Mouse (Mus musculus): ENCODE results near the gene Tdp1. TPM values are rescaled to one million over a fixed set of nuclear protein-coding genes. Genes with fewer than 3 reads are reported as not detected.

Tdp1 gene
- polyA plus RNA-seq, 1 experiment from 2014 or later = 53.0 TPM

- H3K36me3 ChIP-seq (replicated peaks) = peaks cover 3% of the 10 kb centered on the region; the same call in 1 of the 2 replicates
- 85% methylated on average over 4 of the region's 4 CpGs for WGBS
Observed at GRCm38 (mm10) chr12:99938476-99938875, 54.2 kb downstream of the Tdp1 start.

GRCm38 (mm10) chr12:99939179-99939578, 54.9 kb downstream of the Tdp1 start:
- 84% methylated on average over 6 of the region's 6 CpGs for WGBS
- no peaks in the 10 kb centered on the region for H3K9me3 ChIP-seq
- H3K4me3 ChIP-seq = no peak overlapping the region
- ATAC-seq (replicated peaks) = no peak
- H3K9ac ChIP-seq = no peak overlapping the region
- no peaks in the 10 kb centered on the region for H3K27me3 ChIP-seq (replicated peaks)
- H3K4me1 ChIP-seq = no peaks in the 10 kb centered on the region
- H3K36me3 ChIP-seq (replicated peaks) = peaks cover 7% of the 10 kb centered on the region; the same call in 1 of the 2 replicates
- no peak overlapping the region for H3K27ac ChIP-seq
- no peak overlapping the region for H3K4me2 ChIP-seq

More at GRCm38 (mm10) chr12:99938476-99938875, 54.2 kb downstream of the Tdp1 start:
- no peak overlapping the region for H3K4me3 ChIP-seq
- H3K4me1 ChIP-seq = no peaks in the 10 kb centered on the region
- H3K27me3 ChIP-seq (replicated peaks) = no peaks in the 10 kb centered on the region
- ATAC-seq (replicated peaks) = no peak
- no peak overlapping the region for H3K9ac ChIP-seq
- no peak overlapping the region for H3K27ac ChIP-seq
- no peaks in the 10 kb centered on the region for H3K9me3 ChIP-seq
- no peak overlapping the region for H3K4me2 ChIP-seq

- Histone ChIP-seq H3K27me3 (replicated peaks) (no peaks in the 10 kb centered on the region), H3K36me3 (replicated peaks) (peaks cover 10% of the 10 kb centered on the region; the same call in 1 of the 2 replicates)
Observed at GRCm38 (mm10) chr12:99940704-99941103, 56.4 kb downstream of the Tdp1 start.

DNA sequence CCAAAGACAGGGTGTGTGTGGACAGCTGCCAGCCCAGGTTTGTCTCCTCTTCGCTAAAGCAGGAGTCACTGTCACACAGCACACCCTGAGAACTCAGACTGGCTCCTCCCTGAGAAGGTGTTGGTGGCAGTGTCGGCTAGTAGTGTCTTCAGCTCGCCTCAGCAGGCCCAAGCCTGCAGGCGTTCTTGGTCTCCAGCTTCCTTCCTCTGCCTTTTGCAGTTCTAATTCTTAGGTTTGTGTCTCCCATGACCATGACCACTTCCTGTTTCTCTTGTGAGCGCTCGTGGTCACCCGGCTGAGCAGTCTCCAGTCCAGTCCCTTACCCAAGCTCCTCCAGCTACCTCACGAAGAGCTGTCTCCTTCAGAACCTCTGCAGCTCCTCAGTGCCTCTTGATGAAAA, 58.1 kb downstream of the Tdp1 start:
- no peak overlapping the region for H3K9ac ChIP-seq
- WGBS = 95% methylated on average over 8 of the region's 8 CpGs
- H3K27ac ChIP-seq = no peak overlapping the region
- no peak overlapping the region for H3K4me3 ChIP-seq
- no peak for ATAC-seq (replicated peaks)
- H3K36me3 ChIP-seq (replicated peaks) = peaks cover 10% of the 10 kb centered on the region; the same call in 1 of the 2 replicates
- no peaks in the 10 kb centered on the region for H3K4me1 ChIP-seq
- no peak overlapping the region for H3K4me2 ChIP-seq
- no peaks in the 10 kb centered on the region for H3K27me3 ChIP-seq (replicated peaks)
- no peaks in the 10 kb centered on the region for H3K9me3 ChIP-seq

More at GRCm38 (mm10) chr12:99940704-99941103, 56.4 kb downstream of the Tdp1 start:
- no peak overlapping the region for H3K27ac ChIP-seq
- no peak overlapping the region for H3K4me2 ChIP-seq
- H3K4me3 ChIP-seq = no peak overlapping the region
- H3K4me1 ChIP-seq = no peaks in the 10 kb centered on the region
- H3K9ac ChIP-seq = no peak overlapping the region
- no peaks in the 10 kb centered on the region for H3K9me3 ChIP-seq
- 81% methylated on average over 7 of the region's 7 CpGs for WGBS
- no peak for ATAC-seq (replicated peaks)

- WGBS = 55% methylated on average over 7 of the region's 7 CpGs
Observed at GRCm38 (mm10) chr12:99952928-99953327, 68.6 kb downstream of the Tdp1 start.

GRCm38 (mm10) chr12:99956411-99956810, 72.1 kb downstream of the Tdp1 start:
- H3K4me3 ChIP-seq = no peak overlapping the region
- ATAC-seq (replicated peaks) = no peak
- no peak overlapping the region for H3K4me2 ChIP-seq
- no peaks in the 10 kb centered on the region for H3K4me1 ChIP-seq
- 0 out of 2 replicates have a peak, but pooled peaks cover 8% of the 10 kb centered on the region for H3K36me3 ChIP-seq (replicated peaks)
- H3K9me3 ChIP-seq = no peaks in the 10 kb centered on the region
- H3K27me3 ChIP-seq (replicated peaks) = no peaks in the 10 kb centered on the region; the same call in 1 of the 2 replicates
- no peak overlapping the region for H3K9ac ChIP-seq
- WGBS = 85% methylated on average over 7 of the region's 7 CpGs
- H3K27ac ChIP-seq = no peak overlapping the region

More at GRCm38 (mm10) chr12:99952928-99953327, 68.6 kb downstream of the Tdp1 start:
- Histone ChIP-seq H3K36me3 (replicated peaks) (0 out of 2 replicates have a peak, but pooled peaks cover 14% of the 10 kb centered on the region), H3K4me1 (no peaks in the 10 kb centered on the region), H3K4me2 (no peak overlapping the region), H3K4me3 (no peak overlapping the region), H3K9ac (no peak overlapping the region), H3K27me3 (replicated peaks) (no peaks in the 10 kb centered on the region), H3K9me3 (no peaks in the 10 kb centered on the region), H3K27ac (no peak overlapping the region)
- ATAC-seq (replicated peaks) = no peak

DNA sequence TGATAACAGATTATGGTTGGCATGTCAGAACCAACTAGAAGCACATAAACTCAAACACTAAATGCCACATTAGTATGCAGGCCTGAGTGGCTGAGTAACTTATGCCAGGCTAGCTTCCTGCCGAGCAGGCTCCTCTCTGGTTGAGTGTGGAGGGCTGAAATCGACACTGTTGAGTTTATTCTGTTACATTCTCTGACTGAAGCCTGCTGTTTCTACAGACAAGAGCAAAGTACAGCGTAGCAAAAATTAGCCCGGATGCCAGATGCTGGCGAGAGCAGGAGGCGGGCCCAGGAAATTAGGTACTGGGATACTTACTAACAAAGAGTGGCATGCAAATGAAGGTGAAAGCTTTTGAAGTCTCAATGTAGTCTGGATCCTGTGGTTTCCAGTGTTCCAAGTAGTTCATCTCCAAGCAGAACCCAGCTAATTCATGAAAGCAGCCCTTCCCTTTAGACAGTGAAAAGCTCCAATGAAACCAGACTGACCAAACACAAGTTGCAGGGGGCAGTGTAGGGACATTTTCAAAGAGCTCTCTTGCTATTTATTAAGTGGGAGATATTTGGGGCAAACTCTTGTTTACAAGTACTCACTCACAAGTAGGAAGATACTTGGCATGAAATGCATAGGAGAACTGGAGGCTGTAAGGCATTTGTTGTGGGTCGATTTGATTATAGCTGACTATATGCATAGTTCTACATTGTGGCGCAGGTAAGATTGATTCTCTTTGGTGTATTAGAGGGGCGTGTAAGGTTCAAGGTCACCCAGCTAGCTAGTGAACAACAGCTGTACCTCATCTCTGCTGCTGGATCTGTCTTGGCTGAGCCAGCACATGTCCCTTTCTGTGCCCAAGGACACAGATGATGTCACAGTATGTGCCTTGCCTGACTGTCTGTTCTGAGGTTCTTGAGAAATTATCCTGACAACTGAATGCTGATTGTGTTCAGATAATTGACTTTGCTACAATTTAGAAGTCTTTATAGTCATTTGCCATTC, 74.0 kb downstream of the Tdp1 start:
- no peak overlapping the region for H3K4me2 ChIP-seq
- H3K9me3 ChIP-seq = no peaks in the 10 kb centered on the region
- WGBS = 57% methylated on average over 9 of the region's 9 CpGs
- H3K27me3 ChIP-seq (replicated peaks) = peaks cover 3% of the 10 kb centered on the region; the same call in 1 of the 2 replicates
- H3K4me3 ChIP-seq = no peak overlapping the region
- no peaks in the 10 kb centered on the region for H3K4me1 ChIP-seq
- H3K27ac ChIP-seq = peak overlapping the region; percentile 5; the same call in 1 of the 2 replicates
- 0 out of 2 replicates have a peak, but pooled peaks have one; percentile 48 for ATAC-seq (replicated peaks)
- H3K36me3 ChIP-seq (replicated peaks) = 0 out of 2 replicates have a peak, but pooled peaks cover 8% of the 10 kb centered on the region
- H3K9ac ChIP-seq = no peak overlapping the region

GRCm38 (mm10) chr12:99959291-99959690, 75.0 kb downstream of the Tdp1 start:
- Histone ChIP-seq H3K9me3 (no peaks in the 10 kb centered on the region), H3K27ac (no peak overlapping the region), H3K36me3 (replicated peaks) (0 out of 2 replicates have a peak, but pooled peaks cover 8% of the 10 kb centered on the region), H3K27me3 (replicated peaks) (peaks cover 13% of the 10 kb centered on the region), H3K4me1 (peaks cover 2% of the 10 kb centered on the region), H3K9ac (no peak overlapping the region), H3K4me3 (no peak overlapping the region), H3K4me2 (no peak overlapping the region)
- no peak for ATAC-seq (replicated peaks)

- Histone ChIP-seq H3K27me3 (replicated peaks) (peaks cover 18% of the 10 kb centered on the region), H3K9me3 (no peaks in the 10 kb centered on the region), H3K36me3 (replicated peaks) (0 out of 2 replicates have a peak, but pooled peaks cover 8% of the 10 kb centered on the region), H3K4me1 (peaks cover 9% of the 10 kb centered on the region), H3K9ac (no peak overlapping the region), H3K4me3 (no peak overlapping the region), H3K27ac (no peak overlapping the region), H3K4me2 (no peak overlapping the region)
- no peak for ATAC-seq (replicated peaks)
- WGBS = 16% methylated on average over 10 of the region's 10 CpGs
Observed at GRCm38 (mm10) chr12:99959930-99960329, 75.6 kb downstream of the Tdp1 start.

GRCm38 (mm10) chr12:99960675-99961074, 76.4 kb downstream of the Tdp1 start:
- ATAC-seq (replicated peaks) = no peak
- Histone ChIP-seq H3K4me3 (no peak overlapping the region), H3K36me3 (replicated peaks) (0 out of 2 replicates have a peak, but pooled peaks cover 4% of the 10 kb centered on the region), H3K4me1 (peaks cover 15% of the 10 kb centered on the region), H3K9ac (no peak overlapping the region), H3K27me3 (replicated peaks) (peaks cover 21% of the 10 kb centered on the region), H3K4me2 (no peak overlapping the region), H3K27ac (no peak overlapping the region), H3K9me3 (no peaks in the 10 kb centered on the region)
- WGBS = 94% methylated on average over 7 of the region's 7 CpGs

DNA sequence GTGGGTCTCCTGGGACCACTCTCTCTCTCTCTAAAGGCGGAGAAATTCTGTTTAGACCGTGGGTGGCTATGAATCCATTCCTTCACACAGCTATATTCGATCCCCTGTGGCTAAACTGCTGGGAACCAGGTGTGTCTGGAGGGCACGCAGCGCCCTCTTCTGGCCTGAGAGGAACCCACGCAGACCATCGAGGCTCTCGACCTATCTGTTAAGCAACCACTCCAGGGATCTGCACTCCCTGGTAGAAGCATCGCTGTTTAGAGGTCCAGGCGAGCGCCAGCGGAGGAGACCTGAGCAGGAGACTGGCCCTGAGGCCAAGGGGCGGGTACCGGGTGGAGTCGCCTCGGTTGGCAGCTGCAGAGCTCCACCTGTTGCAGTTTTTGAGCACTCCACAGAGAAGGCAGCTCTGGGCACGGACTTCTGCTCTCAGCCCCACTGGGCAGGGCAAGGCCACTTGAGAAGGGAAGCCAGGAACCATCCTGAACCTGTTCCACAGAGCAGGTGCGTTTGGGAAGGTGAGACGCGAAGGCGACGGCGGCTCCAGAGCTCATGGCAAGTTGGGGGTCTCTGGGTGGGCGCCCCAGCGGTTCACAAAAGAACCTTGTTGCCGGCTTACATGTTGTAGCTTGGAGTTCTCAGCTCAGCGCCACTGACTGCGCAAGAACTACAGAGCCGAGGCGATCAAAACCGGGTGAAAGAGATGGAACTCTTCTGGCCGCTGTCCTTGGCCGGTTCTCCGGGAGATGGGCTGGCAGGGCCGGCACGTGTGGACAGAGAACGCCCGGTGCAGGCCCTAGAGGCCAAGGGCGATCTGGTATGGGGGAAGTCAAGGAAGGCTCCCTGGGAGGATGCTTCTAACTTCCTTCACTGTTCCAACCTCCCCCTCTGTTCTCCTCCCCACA, 80.2 kb downstream of the Tdp1 start, which contains the start of gene Kcnk13:
Gene Kcnk13 (plus strand): TSS at position 199 of the 902 bp plus-strand sequence.
- Histone ChIP-seq H3K27me3 (replicated peaks) (peaks cover 59% of the 10 kb centered on the region), H3K4me3 (peak within 1 kb of the TSS; percentile 55), H3K9ac (peak within 1 kb of the TSS; percentile 59; the same call in 1 of the 2 replicates), H3K36me3 (replicated peaks) (no peaks in the 10 kb centered on the region), H3K9me3 (no peaks in the 10 kb centered on the region), H3K27ac (no peak within 1 kb of the TSS), H3K4me1 (peaks cover 32% of the 10 kb centered on the region), H3K4me2 (peak within 1 kb of the TSS; percentile 97)
- ATAC-seq (replicated peaks) = peak; percentile 45
- under 1% methylated on average over 39 of the region's 39 CpGs for WGBS
